ENCODE assay signal across 27 mouse cellular contexts in genomic region chr5:102667754-102668575, GRCm38 (mm10).
DNase-seq lines count a peak whose midpoint lies in the region; TF ChIP-seq lines count a peak whose summit lies in the region.
"Had no signal": no experiment of that assay in that cellular context is flagged by ENCODE, and none has a peak within 500 bp of the region (broad histone marks: within the 10 kb centered on the region; RNA-seq: fewer than 3 reads in every experiment).

No protein-coding gene starts in this region.

- TF ChIP-seq CTCF in testis, adult 2 months (IDR thresholded peaks at IDR 0.05; ENCODE audit: control insufficient read depth, insufficient read depth, insufficient replicate concordance, low read depth, low read length) = no peak

- H3K4me3 ChIP-seq in brown adipose tissue, adult 24 weeks (ENCODE audit: insufficient read depth, low read depth, low read length) = no peak overlapping the region
- no peak overlapping the region for H3K4me3 ChIP-seq in testis, adult 2 months (ENCODE audit: control insufficient read depth, low read depth, low read length)
- H3K4me3 ChIP-seq: hindbrain, embryonic 12.5 days; layer of hippocampus, adult 2 months; limb, embryonic 15.5 days; liver, embryonic 13.5 days; midbrain, embryonic 13.5 days had no signal

- peaks cover 10% of the 10 kb centered on the region for H3K4me1 ChIP-seq in brown adipose tissue, adult 24 weeks (ENCODE audit: control insufficient read depth, insufficient read depth, insufficient read length, low read length)
- H3K4me1 ChIP-seq in testis, adult 2 months (ENCODE audit: control insufficient read depth, insufficient read depth, low read length) = peaks cover 7% of the 10 kb centered on the region
- H3K4me1 ChIP-seq: liver, embryonic 13.5 days; midbrain, embryonic 13.5 days had no signal

- H3K36me3 ChIP-seq in testis, adult 2 months (ENCODE audit: control insufficient read depth, insufficient read depth, low read length) = no peaks in the 10 kb centered on the region
- H3K36me3 ChIP-seq: hindbrain, embryonic 12.5 days; limb, embryonic 15.5 days; liver, embryonic 13.5 days; midbrain, embryonic 13.5 days had no signal

- no peaks in the 10 kb centered on the region for H3K27me3 ChIP-seq in testis, adult 2 months (ENCODE audit: control insufficient read depth, insufficient read depth, low read length)
- H3K27me3 ChIP-seq: hindbrain, embryonic 12.5 days; limb, embryonic 15.5 days; liver, embryonic 13.5 days; midbrain, embryonic 13.5 days had no signal

- 0 out of 2 replicates have a peak overlapping the region, but pooled peaks have one; percentile 15 for H3K27ac ChIP-seq in brown adipose tissue, adult 24 weeks (replicated peaks; ENCODE audit: low read depth, low read length)
- peak overlapping the region; percentile 71 for H3K27ac ChIP-seq in testis, adult 2 months (ENCODE audit: control insufficient read depth, insufficient read depth, low read depth, low read length)
- H3K27ac ChIP-seq: hindbrain, embryonic 12.5 days; hindbrain, postnatal 0 days; layer of hippocampus, adult 2 months; liver, embryonic 13.5 days; macrophage; midbrain, embryonic 13.5 days had no signal

- TF ChIP-seq POLR2A in testis, adult 2 months (IDR thresholded peaks at IDR 0.05; ENCODE audit: control insufficient read depth, low read depth, low read length) = no peak

- DNase-seq in layer of hippocampus, postnatal 14 days (ENCODE audit: low spot score in 2 of 2) = peak; percentile 7 to 18
- no peak for DNase-seq in layer of hippocampus, adult 9-11 months
- peak; percentile 78 for DNase-seq in fat pad, adult 2 months (ENCODE audit: extremely low read depth, low read depth, low spot score)
- DNase-seq in adrenal gland, adult 8-10 months = no peak
- DNase-seq in spleen, postnatal 10 days (ENCODE audit: low spot score in 2 of 2) = no peak
- DNase-seq: adrenal gland, postnatal 10 days; B cell, adult 2 months; cerebellum, adult 11 months; cerebellum, adult 9-10 months; cerebellum, postnatal 36 days; heart, postnatal 36 days; kidney, postnatal 36 days; layer of hippocampus, postnatal 36 days; left cerebral cortex, postnatal 4 days; liver, embryonic 13.5 days; lung, embryonic 14.5 days; right cerebral cortex, adult 18-20 months; thymus, adult 18-20 months; thymus, postnatal 25 days had no signal

Comparison
In these comparisons a context has a peak if more than half of its experiments do, and no peak if none do; other contexts are left out.
1. DNase-seq: peak in layer of hippocampus, postnatal 14 days (2 of 2) and fat pad, adult 2 months (single experiment); none in layer of hippocampus, adult 9-11 months (single experiment), adrenal gland, adult 8-10 months (single experiment) and spleen, postnatal 10 days (0 of 2).